Mouse (Mus musculus) olfactory bulb, adult 2 months (tissue): ENCODE measurements around the gene Coro2a.

Experiments
- CTCF ChIP-seq: fragments of 200-500 bp; IDR thresholded peaks from 2 replicates; pipeline ENCODE4 v1.5.1; 2012; ENCODE audit warnings: low read depth, mild to moderate bottlenecking, low read length, moderate library complexity; ENCODE audit not compliant: insufficient read depth
- POLR2A ChIP-seq: fragments of 200-500 bp; IDR thresholded peaks from 2 replicates; pipeline ENCODE4 v1.6.1; 2012; ENCODE audit warnings: mild to moderate bottlenecking, low read depth, low read length, moderate library complexity; ENCODE audit not compliant: insufficient read depth

- TF ChIP-seq CTCF, result no peak
- 0 out of 2 replicates have a peak, but pooled peaks have one; percentile 20 for TF ChIP-seq POLR2A
Observed at GRCm38 (mm10) chr4:46650086-46650753, 48.2 kb upstream of the Coro2a start, which contains the start of gene Tbc1d2.
